Comparison of ENCODE assay signal across 25 mouse cellular contexts in the genomic region with DNA sequence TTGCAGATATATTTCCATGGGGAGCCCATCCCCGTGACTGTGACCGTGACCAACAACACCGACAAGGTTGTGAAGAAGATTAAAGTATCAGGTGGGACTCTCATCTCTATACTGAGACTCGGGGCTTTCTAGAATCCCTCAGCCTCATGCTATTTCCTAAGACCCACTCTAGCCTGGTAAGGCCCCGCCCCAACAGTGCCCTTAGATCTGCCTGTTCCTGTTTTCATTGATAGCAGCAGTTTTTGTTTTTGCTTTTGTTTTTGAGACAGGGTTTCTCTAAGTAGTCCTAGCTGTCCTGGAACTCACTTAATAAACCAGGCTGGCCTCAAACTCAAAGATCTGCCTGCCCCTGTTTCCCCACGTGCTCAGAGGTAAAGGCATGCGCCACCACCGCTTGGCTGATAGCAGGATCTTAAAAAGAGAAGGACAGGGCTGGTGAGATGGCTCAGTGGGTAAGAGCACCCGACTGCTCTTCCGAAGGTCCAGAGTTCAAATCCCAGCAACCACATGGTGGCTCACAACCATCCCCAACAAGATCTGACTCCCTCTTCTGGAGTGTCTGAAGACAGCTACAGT. TPM values are rescaled to one million over a fixed set of nuclear protein-coding genes. Genes with fewer than 3 reads are reported as not detected.
DNase-seq lines count a peak whose midpoint lies in the region; ATAC-seq and TF ChIP-seq lines count a peak whose summit lies in the region.
"Had no signal": no experiment of that assay in that cellular context is flagged by ENCODE, and none has a peak within 500 bp of the region (broad histone marks: within the 10 kb centered on the region; RNA-seq: fewer than 3 reads in every experiment).

No protein-coding gene starts in this region.

- TF ChIP-seq CTCF in MEL (IDR thresholded peaks at IDR 0.05 in 2 of 3, conservative IDR thresholded peaks at IDR 0.05 in 1 of 3; ENCODE audit: control insufficient read depth in 1 of 3, insufficient read depth in 1 of 3, low read depth in 2 of 3, low read length in 3 of 3, poor library complexity in 1 of 3, severe bottlenecking in 1 of 3), result no peak
- TF ChIP-seq CTCF in thymus, adult 2 months (IDR thresholded peaks at IDR 0.05; ENCODE audit: borderline replicate concordance, control insufficient read depth, extremely low read depth, insufficient read depth, low read length, poor library complexity), result no peak

- H3K27me3 ChIP-seq in MEL (ENCODE audit: control insufficient read depth in 1 of 2, insufficient read depth in 2 of 2, low read length in 2 of 2), result no peaks in the 10 kb centered on the region
- no peaks in the 10 kb centered on the region for H3K27me3 ChIP-seq in midbrain, embryonic 13.5 days
- H3K27me3 ChIP-seq in thymus, adult 2 months (ENCODE audit: control insufficient read depth, insufficient read depth, low read length), result no peaks in the 10 kb centered on the region
- H3K27me3 ChIP-seq: forebrain, embryonic 13.5 days; heart, embryonic 12.5 days; heart, embryonic 15.5 days had no signal

- no peak overlapping the region for H3K4me3 ChIP-seq in MEL (ENCODE audit: control insufficient read depth in 1 of 2, insufficient read depth in 1 of 2, low read depth in 2 of 2, low read length in 2 of 2)
- H3K4me3 ChIP-seq in midbrain, embryonic 13.5 days (replicated peaks), result no peak overlapping the region
- no peak overlapping the region for H3K4me3 ChIP-seq in thymus, adult 2 months (ENCODE audit: control insufficient read depth, insufficient read depth, low read length)
- H3K4me3 ChIP-seq: forebrain, embryonic 10.5 days; forebrain, embryonic 13.5 days; heart, embryonic 12.5 days; heart, embryonic 15.5 days had no signal

- 89% methylated on average over 10 of the region's 10 CpGs for WGBS in midbrain, embryonic 13.5 days
- 93% methylated on average over 10 of the region's 10 CpGs for WGBS in thymus, adult 2 months

- 0 out of 2 replicates have a peak overlapping the region, but pooled peaks have one; percentile 10 for H3K27ac ChIP-seq in MEL (ENCODE audit: control insufficient read depth, low read depth, low read length)
- H3K27ac ChIP-seq in midbrain, embryonic 13.5 days, result no peak overlapping the region
- H3K27ac ChIP-seq in thymus, adult 2 months (ENCODE audit: control insufficient read depth, insufficient read depth, low read length), result no peak overlapping the region
- H3K27ac ChIP-seq: forebrain, embryonic 10.5 days; forebrain, embryonic 13.5 days; heart, embryonic 15.5 days; hindbrain, embryonic 14.5 days; hindbrain, postnatal 0 days had no signal

- ATAC-seq in megakaryocyte, adult 5-6 weeks (ENCODE audit: poor library complexity, severe bottlenecking), result peak; percentile 49
- no peak for ATAC-seq in midbrain, embryonic 13.5 days
- ATAC-seq: activated CD4-positive, CD25-positive, alpha-beta regulatory T cell, adult 4 months; forebrain, embryonic 13.5 days; forebrain, embryonic 16.5 days; hindbrain, postnatal 0 days had no signal

- no peak for TF ChIP-seq RAD21 in MEL (IDR thresholded peaks at IDR 0.05; ENCODE audit: low read depth, low read length)

- no peak; a peak in 1 of 4 replicates for TF ChIP-seq EP300 in MEL (IDR thresholded peaks at IDR 0.05; ENCODE audit: low read depth in 1 of 2, low read length in 2 of 2)

- no peak overlapping the region for H3K9ac ChIP-seq in MEL (ENCODE audit: control insufficient read depth, low read depth, low read length, poor library complexity, severe bottlenecking)
- H3K9ac ChIP-seq in midbrain, embryonic 13.5 days (replicated peaks), result no peak overlapping the region
- H3K9ac ChIP-seq: forebrain, embryonic 13.5 days; heart, embryonic 12.5 days; heart, embryonic 15.5 days; hindbrain, embryonic 14.5 days had no signal

- no peaks in the 10 kb centered on the region; the same call in 1 of the 2 replicates for H3K79me2 ChIP-seq in MEL (ENCODE audit: control insufficient read depth, insufficient read depth, low read length, poor library complexity)

- peaks cover 0 to 12% of the 10 kb centered on the region in 2 experiments; a peak in 2 of 4 replicates for H3K36me3 ChIP-seq in MEL (ENCODE audit: control insufficient read depth in 1 of 2, insufficient read depth in 2 of 2, low read length in 2 of 2)
- no peaks in the 10 kb centered on the region for H3K36me3 ChIP-seq in midbrain, embryonic 13.5 days
- no peaks in the 10 kb centered on the region for H3K36me3 ChIP-seq in thymus, adult 2 months (ENCODE audit: control insufficient read depth, insufficient read depth, low read length)
- H3K36me3 ChIP-seq: forebrain, embryonic 10.5 days; heart, embryonic 12.5 days; heart, embryonic 15.5 days had no signal

- H3K4me2 ChIP-seq in midbrain, embryonic 13.5 days (replicated peaks), result no peak overlapping the region
- H3K4me2 ChIP-seq: forebrain, embryonic 13.5 days; heart, embryonic 12.5 days; heart, embryonic 15.5 days; hindbrain, embryonic 14.5 days had no signal

- no peaks in the 10 kb centered on the region for H3K9me3 ChIP-seq in MEL (replicated peaks; ENCODE audit: insufficient read depth, low read length)
- H3K9me3 ChIP-seq in midbrain, embryonic 13.5 days, result no peaks in the 10 kb centered on the region
- H3K9me3 ChIP-seq: forebrain, embryonic 10.5 days; forebrain, embryonic 13.5 days; heart, embryonic 15.5 days had no signal

- TF ChIP-seq POLR2A in MEL (IDR thresholded peaks at IDR 0.05; ENCODE audit: control insufficient read depth in 1 of 2, insufficient read depth in 1 of 2, low read depth in 1 of 2, low read length in 2 of 2, poor library complexity in 1 of 2), result no peak
- TF ChIP-seq POLR2A in thymus, adult 2 months (IDR thresholded peaks at IDR 0.05; ENCODE audit: control insufficient read depth, extremely low read depth, insufficient read depth, low read length, poor library complexity), result no peak

- DNase-seq in A20 (ENCODE audit: low read depth, low spot score) (peak; percentile 22), MEL (ENCODE audit: low read depth, low spot score) (peak; percentile 28)
- no peak for DNase-seq in embryo, embryonic 11 days
- no peak for DNase-seq in thymus, adult 2 months
- DNase-seq: adrenal gland, adult 8-10 months; adrenal gland, postnatal 25 days; cerebellum, adult 11-12 months; cerebellum, adult 8-10 months; cerebellum, postnatal 10 days; cerebellum, postnatal 36 days; gastrocnemius, postnatal 10 days; gastrocnemius, postnatal 36 days; heart, adult 18-20 months; heart, postnatal 10 days; heart, postnatal 4 days had no signal

- H3K4me1 ChIP-seq in MEL (ENCODE audit: control insufficient read depth in 1 of 2, insufficient read depth in 2 of 2, low read length in 2 of 2), result peaks cover 0 to 9% of the 10 kb centered on the region in 2 experiments; a peak in 3 of 4 replicates
- 0 out of 2 replicates have a peak, but pooled peaks cover 1% of the 10 kb centered on the region for H3K4me1 ChIP-seq in midbrain, embryonic 13.5 days (replicated peaks)
- H3K4me1 ChIP-seq in thymus, adult 2 months (replicated peaks; ENCODE audit: control insufficient read depth, insufficient read depth, low read length), result peaks cover 25% of the 10 kb centered on the region

TF ChIP-seq in MEL, 35 proteins besides CTCF, POLR2A, EP300 and RAD21:
- 0 out of 2 replicates have a peak, but pooled peaks have one; percentile 28 for TF ChIP-seq MYC (IDR thresholded peaks at IDR 0.05; ENCODE audit: low read depth, low read length)
- peak; percentile 63; the same call in 1 of the 2 replicates for TF ChIP-seq USF1 (IDR thresholded peaks at IDR 0.05; ENCODE audit: low read depth, low read length)
- TF ChIP-seq JUND (IDR thresholded peaks at IDR 0.05; ENCODE audit: low read depth, low read length), result no peak
- TF ChIP-seq MAX (IDR thresholded peaks at IDR 0.05; ENCODE audit: low read length), result peak; percentile 81
- TF ChIP-seq HCFC1 (IDR thresholded peaks at IDR 0.05; ENCODE audit: low read depth, low read length), result no peak
- peak; percentile 27; the same call in 1 of the 2 replicates for TF ChIP-seq BHLHE40 (IDR thresholded peaks at IDR 0.05; ENCODE audit: borderline replicate concordance, low read depth, low read length)

RNA-seq across cellular contexts. Expression of a gene that starts 21.0 kb away (rescaled TPM):
- total RNA-seq in MEL (2012; rRNA removed), result 2.5 and 4.3 TPM in 2 replicates
- 1 to 10 TPM in 1 of 2 experiments, not detected in 1; 4.1 TPM for polyA plus RNA-seq in MEL (2012; ENCODE audit: insufficient read depth in 1 of 2, insufficient read length in 2 of 2, low read depth in 1 of 2, low replicate concordance in 2 of 2, missing spikeins in 1 of 2)
- 0.46 and 0.85 TPM in 2 replicates for total RNA-seq in megakaryocyte, adult 5-6 weeks (2015)
- total RNA-seq in megakaryocyte, adult 5-6 weeks (2017), result 1.3 and 1.5 TPM in 2 replicates
- 2.5 and 3.2 TPM in 2 replicates for polyA plus RNA-seq in midbrain, embryonic 13.5 days (2015; fragmentation: Nextera tagmentation; extraction: Ambion mirVana)
- 1.9 and 2.0 TPM in 2 replicates for polyA plus RNA-seq in thymus, adult 2 months (2012; rRNA removed)

RNA-seq across cellular contexts. Expression of a gene that starts 28.6 kb away (rescaled TPM):
- total RNA-seq in MEL (2012; rRNA removed), result 29.5 and 31.8 TPM in 2 replicates
- 100 to 1,000 TPM in 1 of 2 experiments, 10 to 100 TPM in 1; 39.5 to 135 TPM for polyA plus RNA-seq in MEL (2012; ENCODE audit: insufficient read depth in 1 of 2, insufficient read length in 2 of 2, low read depth in 1 of 2, low replicate concordance in 2 of 2, missing spikeins in 1 of 2)
- total RNA-seq in megakaryocyte, adult 5-6 weeks (2015), result 52.2 and 73.5 TPM in 2 replicates
- 59.7 and 63.8 TPM in 2 replicates for total RNA-seq in megakaryocyte, adult 5-6 weeks (2017)
- 41.2 and 43.7 TPM in 2 replicates for polyA plus RNA-seq in midbrain, embryonic 13.5 days (2015; fragmentation: Nextera tagmentation; extraction: Ambion mirVana)
- polyA plus RNA-seq in thymus, adult 2 months (2012; rRNA removed), result 182 and 189 TPM in 2 replicates

Comparison
In these comparisons a context has a peak if more than half of its experiments do, and no peak if none do; other contexts are left out.
1. DNase-seq: peak in A20 (single experiment) and MEL (single experiment); none in embryo, embryonic 11 days (single experiment) and thymus, adult 2 months (single experiment).